Mouse (Mus musculus): ENCODE results near the gene Ttll8. TPM values are rescaled to one million over a fixed set of nuclear protein-coding genes. Genes with fewer than 3 reads are reported as not detected.

The Ttll8 gene
- total RNA-seq, 2 experiments from 2014 or later = not detected

- no peak for ATAC-seq (ENCODE audit: poor library complexity, severe bottlenecking)
Observed at GRCm38 (mm10) chr15:88885376-88885775, 68.8 kb downstream of the Ttll8 start.

GRCm38 (mm10) chr15:88883342-88883741, 70.9 kb downstream of the Ttll8 start:
- ATAC-seq (ENCODE audit: poor library complexity, severe bottlenecking) = no peak

- ATAC-seq (ENCODE audit: poor library complexity, severe bottlenecking) = no peak
Observed at GRCm38 (mm10) chr15:88882851-88883250, 71.4 kb downstream of the Ttll8 start.

- no peak for ATAC-seq (ENCODE audit: poor library complexity, severe bottlenecking)
Observed at GRCm38 (mm10) chr15:88881253-88882044, 72.8 kb downstream of the Ttll8 start.

GRCm38 (mm10) chr15:88877021-88877400, 77.2 kb downstream of the Ttll8 start:
- no peak for ATAC-seq (ENCODE audit: poor library complexity, severe bottlenecking)

GRCm38 (mm10) chr15:88876155-88877020, 77.8 kb downstream of the Ttll8 start:
- peak; percentile 92 for ATAC-seq (ENCODE audit: poor library complexity, severe bottlenecking)

GRCm38 (mm10) chr15:88875625-88876081, 78.6 kb downstream of the Ttll8 start:
- no peak for ATAC-seq (ENCODE audit: poor library complexity, severe bottlenecking)

GRCm38 (mm10) chr15:88874477-88874876, 79.7 kb downstream of the Ttll8 start:
- no peak for ATAC-seq (ENCODE audit: poor library complexity, severe bottlenecking)

GRCm38 (mm10) chr15:88874061-88874460, 80.2 kb downstream of the Ttll8 start:
- ATAC-seq (ENCODE audit: poor library complexity, severe bottlenecking) = no peak

- ATAC-seq (ENCODE audit: poor library complexity, severe bottlenecking) = no peak
Observed at GRCm38 (mm10) chr15:88870418-88871185, 83.6 kb downstream of the Ttll8 start.

GRCm38 (mm10) chr15:88868024-88868742, 86.0 kb downstream of the Ttll8 start:
- no peak for ATAC-seq (ENCODE audit: poor library complexity, severe bottlenecking)

- ATAC-seq (ENCODE audit: poor library complexity, severe bottlenecking) = no peak
Observed at GRCm38 (mm10) chr15:88867368-88868023, 86.7 kb downstream of the Ttll8 start.

GRCm38 (mm10) chr15:88866934-88867356, 87.3 kb downstream of the Ttll8 start:
- ATAC-seq (ENCODE audit: poor library complexity, severe bottlenecking) = no peak

- ATAC-seq (ENCODE audit: poor library complexity, severe bottlenecking) = no peak
Observed at GRCm38 (mm10) chr15:88865888-88866695, 88.1 kb downstream of the Ttll8 start.

GRCm38 (mm10) chr15:88865061-88865460, 89.2 kb downstream of the Ttll8 start:
- ATAC-seq (ENCODE audit: poor library complexity, severe bottlenecking) = no peak

- ATAC-seq (ENCODE audit: poor library complexity, severe bottlenecking) = no peak
Observed at GRCm38 (mm10) chr15:88864270-88865030, 89.8 kb downstream of the Ttll8 start.

- ATAC-seq (ENCODE audit: poor library complexity, severe bottlenecking) = peak; percentile 37
Observed at GRCm38 (mm10) chr15:88863695-88864231, 90.5 kb downstream of the Ttll8 start.

Data from megakaryocyte, adult 5-6 weeks (primary cell).